Mouse (Mus musculus) liver, adult 2 months (tissue): ENCODE data around the gene Opa3. TPM values are rescaled to one million over a fixed set of nuclear protein-coding genes. Genes with fewer than 3 reads are reported as not detected.

Experiments used
- DNase-seq: peaks from one replicate; pipeline ENCODE4 v3.0.0-alpha.2; 2011; ENCODE audit warnings: low read depth, low spot score; ENCODE audit errors: extremely low read depth
- H3K27ac ChIP-seq: fragments of 200-500 bp; replicated peaks from 2 replicates; pipeline ENCODE4 v1.5.1; 2012; ENCODE audit warnings: low read depth, mild to moderate bottlenecking, control low read depth, inconsistent platforms, low read length; ENCODE audit not compliant: insufficient read depth
- H3K27me3 ChIP-seq: fragments of 200-500 bp; 2 replicates; pipeline ENCODE4 v1.6.1; 2012; ENCODE audit warnings: mild to moderate bottlenecking, moderate library complexity, low read length, inconsistent platforms; ENCODE audit not compliant: control insufficient read depth, insufficient read depth
- H3K36me3 ChIP-seq: fragments of 200-500 bp; 2 replicates; pipeline ENCODE4 v1.6.1; 2012; ENCODE audit warnings: low read length, inconsistent platforms; ENCODE audit not compliant: control insufficient read depth, insufficient read depth
- H3K4me1 ChIP-seq: fragments of 200-500 bp; 2 replicates; pipeline ENCODE4 v1.6.1; 2011; ENCODE audit warnings: low read length; ENCODE audit not compliant: control insufficient read depth, insufficient read depth
- H3K4me3 ChIP-seq: fragments of 200-500 bp; 2 replicates; pipeline ENCODE4 v1.5.1; 2011; ENCODE audit warnings: low read depth, mild to moderate bottlenecking, control low read depth, low read length, moderate library complexity; ENCODE audit not compliant: insufficient read depth
- H3K79me2 ChIP-seq: fragments of 200-500 bp; 2 replicates; pipeline ENCODE4 v1.6.1; 2012; ENCODE audit warnings: inconsistent platforms, mild to moderate bottlenecking, low read length, moderate library complexity; ENCODE audit not compliant: control insufficient read depth, insufficient read depth
- H3K9ac ChIP-seq: fragments of 200-500 bp; 2 replicates; pipeline ENCODE4 v1.6.1; 2012; ENCODE audit warnings: low read depth, mild to moderate bottlenecking, control low read depth, inconsistent platforms, low read length
- CTCF ChIP-seq: fragments of 200-500 bp; IDR thresholded peaks from 2 replicates; pipeline ENCODE4 v1.5.1; 2011; ENCODE audit warnings: low read depth, low read length, control low read depth
- POLR2A ChIP-seq: fragments of 200-500 bp; IDR thresholded peaks from 2 replicates; pipeline ENCODE4 v1.6.1; 2011; ENCODE audit warnings: low read length, control low read depth; ENCODE audit not compliant: insufficient read depth; ENCODE audit errors: extremely low read depth
- WGBS: fragments of 180-500 bp; shearing (Covaris S2); methylation state at CpG from one replicate; pipeline ENCODE4 v1.1.7; 2018; 5-methylcytosine and 5-hydroxymethylcytosine counted together
- polyA plus RNA-seq: library from polyadenylated mRNA; depleted of rRNA; stranded (reverse); fragments of >200 nt; gene quantifications from 2 replicates; pipeline ENCODE4 v1.2.3, GENCODE M21; 2012
- total RNA-seq: library from RNA; depleted of rRNA; stranded (reverse); fragments of >200 nt; gene quantifications from 2 replicates; pipeline ENCODE4 v1.2.3, GENCODE M21; 2014

The Opa3 gene
- total and polyA plus RNA-seq, 2 experiments: 12.9 to 34.1 TPM

DNA sequence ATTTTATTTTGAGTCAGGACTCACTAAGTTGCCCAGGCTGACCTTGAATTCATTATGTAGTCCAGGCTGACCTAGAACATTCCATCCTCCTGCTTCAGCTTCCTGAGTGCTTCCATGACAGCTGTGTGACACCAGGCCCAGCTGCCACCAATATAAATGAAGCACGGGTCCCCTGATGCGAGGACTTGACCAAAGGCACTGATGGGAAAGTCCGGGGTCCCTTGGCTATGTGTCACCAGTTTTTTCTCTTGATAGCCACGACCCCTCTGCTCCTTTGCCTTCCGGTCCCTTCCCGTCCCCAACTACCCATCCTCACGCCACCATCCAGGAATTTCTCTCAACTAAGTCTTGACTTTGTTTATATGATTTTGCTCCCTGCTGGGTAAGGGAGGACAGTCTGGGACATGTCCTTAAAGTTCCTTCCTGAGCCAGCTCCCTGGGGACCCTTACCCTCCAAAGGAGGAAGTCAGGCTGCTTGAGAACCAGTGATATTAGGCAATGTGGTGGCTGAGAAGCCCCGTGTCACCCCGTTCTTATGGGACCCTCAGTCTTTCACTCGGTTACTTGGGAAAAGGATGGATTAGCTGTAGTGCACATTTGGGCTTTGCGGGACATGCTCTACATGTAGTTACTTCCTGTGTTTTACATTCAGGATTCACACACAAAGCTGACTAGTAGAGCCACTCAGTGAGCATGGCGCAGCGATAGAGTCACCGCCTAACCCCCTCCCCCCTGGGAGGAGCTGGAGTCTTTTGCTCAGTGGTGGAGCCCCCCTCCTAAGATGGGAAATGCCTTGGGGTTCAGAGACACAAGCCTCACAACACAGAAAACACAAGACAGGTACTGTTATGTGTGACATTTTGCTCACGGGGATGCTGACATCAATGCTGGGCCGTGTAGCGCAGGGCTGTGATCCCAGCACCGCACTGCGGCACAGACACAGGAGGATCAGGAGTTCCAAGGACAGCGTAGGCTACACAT, 1.0 kb upstream of the Opa3 start:
- DNase-seq: no peak
- 24% methylated on average over 20 of the region's 20 CpGs for WGBS
- peak overlapping the region; percentile 69 for H3K4me3 ChIP-seq
- TF ChIP-seq POLR2A (no peak), CTCF (0 out of 2 replicates have a peak, but pooled peaks have one; percentile 0)
- no peaks in the 10 kb centered on the region for H3K27me3 ChIP-seq
- H3K9ac ChIP-seq: peak overlapping the region; percentile 72
- H3K36me3 ChIP-seq: no peaks in the 10 kb centered on the region
- H3K4me1 ChIP-seq: peaks cover 25% of the 10 kb centered on the region
- H3K27ac ChIP-seq: peak overlapping the region; percentile 63
- H3K79me2 ChIP-seq: peaks cover 7% of the 10 kb centered on the region; the same call in 1 of the 2 replicates

DNA sequence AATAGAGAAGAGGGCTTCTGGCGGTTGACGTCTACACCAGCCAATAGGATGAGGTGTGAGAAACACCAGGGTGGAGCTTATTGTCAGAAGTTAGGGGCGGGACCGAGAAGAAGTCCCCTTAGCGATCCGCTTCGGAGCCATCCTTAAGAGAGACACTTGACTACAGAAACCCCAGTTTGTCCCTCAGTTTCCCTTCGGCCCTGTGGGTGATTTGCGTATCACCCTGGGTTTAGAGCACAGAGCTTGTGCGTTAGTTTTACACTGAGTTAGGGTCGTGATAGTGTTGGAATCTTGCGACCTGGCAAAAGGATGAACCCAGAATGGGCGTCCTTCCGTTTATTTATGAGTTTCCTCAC, 637 bp downstream of the Opa3 start:
- Histone ChIP-seq H3K79me2 (peaks cover 19% of the 10 kb centered on the region; the same call in 1 of the 2 replicates), H3K4me1 (peaks cover 37% of the 10 kb centered on the region), H3K27ac (peak overlapping the region; percentile 96), H3K4me3 (peak overlapping the region; percentile 59), H3K9ac (peak overlapping the region; percentile 86), H3K27me3 (no peaks in the 10 kb centered on the region), H3K36me3 (no peaks in the 10 kb centered on the region)
- no peak for TF ChIP-seq CTCF
- TF ChIP-seq POLR2A: peak; percentile 65; the same call in 1 of the 2 replicates
- no peak for DNase-seq
- WGBS: 0% methylated on average over 14 of the region's 14 CpGs

DNA sequence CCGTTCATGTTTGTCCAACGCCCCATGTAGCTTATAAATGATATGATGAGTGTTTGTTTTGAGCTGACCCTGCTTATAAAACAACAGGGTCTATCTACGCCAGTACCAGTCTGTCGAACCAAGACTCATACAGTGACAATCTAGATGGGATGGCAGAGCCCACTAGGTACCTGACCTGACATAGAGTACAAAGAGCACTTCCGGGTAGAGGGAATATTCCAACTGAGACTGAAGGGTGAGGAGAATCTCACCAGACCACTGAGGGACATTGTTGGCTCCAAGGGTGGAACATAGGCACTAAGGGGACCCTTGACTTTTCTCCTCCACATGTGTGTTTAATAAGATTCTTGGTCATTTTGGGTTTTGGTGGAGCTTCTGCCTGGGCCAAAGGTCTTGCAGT, 1.3 kb downstream of the Opa3 start:
- Histone ChIP-seq H3K27ac (peak overlapping the region; percentile 96), H3K4me3 (peak overlapping the region; percentile 59), H3K9ac (peak overlapping the region; percentile 86), H3K79me2 (peaks cover 19% of the 10 kb centered on the region; the same call in 1 of the 2 replicates), H3K4me1 (peaks cover 39% of the 10 kb centered on the region), H3K36me3 (no peaks in the 10 kb centered on the region), H3K27me3 (no peaks in the 10 kb centered on the region)
- DNase-seq: peak; percentile 59
- 7% methylated on average over 5 of the region's 5 CpGs for WGBS
- no peak for TF ChIP-seq CTCF
- no peak for TF ChIP-seq POLR2A

DNA sequence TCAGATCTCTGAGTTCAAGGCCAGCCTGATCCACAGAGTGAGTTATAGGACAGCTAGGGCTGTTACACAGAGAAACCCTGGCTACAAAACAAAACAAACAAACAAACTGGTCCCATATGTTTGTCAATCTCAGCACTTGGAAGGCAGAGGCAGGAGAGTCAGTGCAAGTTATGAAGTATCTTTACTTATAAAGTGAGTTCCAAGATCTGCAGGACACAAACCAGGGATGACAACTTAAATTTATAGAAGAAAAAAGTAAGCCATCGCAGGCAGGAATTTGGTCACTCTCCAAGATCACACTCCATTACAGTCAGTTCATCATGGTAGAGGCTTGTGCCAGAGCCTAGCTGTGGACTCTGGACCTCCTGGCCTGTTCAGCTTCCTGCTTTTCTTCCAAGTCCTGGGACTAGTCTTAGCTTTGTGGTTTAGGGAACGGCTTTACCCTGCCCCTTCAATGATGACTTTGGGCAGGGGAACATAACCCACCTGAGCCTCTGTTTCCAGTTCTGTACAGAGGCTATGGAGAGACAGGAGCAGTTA, 2.0 kb downstream of the Opa3 start:
- H3K4me3 ChIP-seq: no peak overlapping the region
- peak; percentile 92 for DNase-seq
- peaks cover 45% of the 10 kb centered on the region for H3K4me1 ChIP-seq
- TF ChIP-seq CTCF (no peak), POLR2A (no peak)
- peak overlapping the region; percentile 96 for H3K27ac ChIP-seq
- H3K36me3 ChIP-seq: no peaks in the 10 kb centered on the region
- H3K9ac ChIP-seq: peak overlapping the region; percentile 43
- no peaks in the 10 kb centered on the region for H3K27me3 ChIP-seq
- H3K79me2 ChIP-seq: peaks cover 19% of the 10 kb centered on the region; the same call in 1 of the 2 replicates
- 21% methylated on average over 2 of the region's 2 CpGs for WGBS

DNA sequence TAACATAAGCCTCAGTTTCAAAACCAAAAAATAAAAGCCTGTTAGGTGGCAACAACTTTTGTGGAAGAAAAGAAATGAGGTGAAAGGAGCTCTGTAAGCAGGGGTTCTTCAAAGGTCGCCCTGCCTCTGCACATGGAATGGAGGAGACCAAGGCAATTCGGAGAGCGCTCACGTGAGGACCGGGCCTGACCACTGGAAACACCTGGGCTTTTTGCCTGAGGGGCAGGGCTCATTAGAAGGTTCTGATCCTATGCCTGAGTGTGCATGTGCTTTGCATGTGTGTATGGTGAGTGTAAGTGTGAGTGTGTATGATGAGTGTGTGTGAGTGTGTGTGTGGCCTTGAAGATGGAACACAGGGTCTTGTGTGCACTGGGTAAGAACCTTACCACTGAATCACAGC, 2.8 kb downstream of the Opa3 start:
- Histone ChIP-seq H3K4me1 (peaks cover 46% of the 10 kb centered on the region), H3K36me3 (no peaks in the 10 kb centered on the region), H3K27ac (peak overlapping the region; percentile 96), H3K79me2 (peaks cover 19% of the 10 kb centered on the region; the same call in 1 of the 2 replicates), H3K27me3 (no peaks in the 10 kb centered on the region), H3K9ac (no peak overlapping the region), H3K4me3 (no peak overlapping the region)
- 75% methylated on average over 5 of the region's 5 CpGs for WGBS
- TF ChIP-seq POLR2A: no peak
- peak; percentile 52 for DNase-seq

DNA sequence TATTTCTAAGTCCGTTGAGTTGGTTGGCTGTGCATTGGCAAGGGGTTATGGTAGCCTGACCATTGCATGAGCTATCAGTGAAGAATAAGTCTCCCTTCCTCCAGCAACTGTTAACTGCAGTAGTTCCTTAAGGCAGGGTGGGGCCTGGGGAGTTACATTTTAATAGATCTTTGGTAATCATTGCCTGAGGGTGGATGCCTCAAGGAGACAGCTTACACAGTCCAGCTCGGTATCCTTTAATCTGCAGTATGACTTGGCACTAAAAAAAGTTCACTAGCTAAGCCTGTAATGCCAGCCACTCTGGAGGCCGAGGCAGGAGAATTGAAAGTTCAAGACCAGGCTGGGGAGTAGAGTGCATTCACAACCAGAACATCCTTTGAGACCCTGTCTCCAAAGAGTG, 3.7 kb downstream of the Opa3 start:
- H3K27ac ChIP-seq: peak overlapping the region; percentile 96
- DNase-seq: peak; percentile 91
- H3K4me1 ChIP-seq: peaks cover 53% of the 10 kb centered on the region
- H3K79me2 ChIP-seq: peaks cover 19% of the 10 kb centered on the region; the same call in 1 of the 2 replicates
- no peak overlapping the region for H3K9ac ChIP-seq
- H3K36me3 ChIP-seq: no peaks in the 10 kb centered on the region
- no peak for TF ChIP-seq CTCF
- no peak for TF ChIP-seq POLR2A
- no peak overlapping the region for H3K4me3 ChIP-seq
- WGBS: 45% methylated on average over 3 of the region's 3 CpGs
- H3K27me3 ChIP-seq: no peaks in the 10 kb centered on the region
